Mouse (Mus musculus): ENCODE results near the gene Ano4.

DNA sequence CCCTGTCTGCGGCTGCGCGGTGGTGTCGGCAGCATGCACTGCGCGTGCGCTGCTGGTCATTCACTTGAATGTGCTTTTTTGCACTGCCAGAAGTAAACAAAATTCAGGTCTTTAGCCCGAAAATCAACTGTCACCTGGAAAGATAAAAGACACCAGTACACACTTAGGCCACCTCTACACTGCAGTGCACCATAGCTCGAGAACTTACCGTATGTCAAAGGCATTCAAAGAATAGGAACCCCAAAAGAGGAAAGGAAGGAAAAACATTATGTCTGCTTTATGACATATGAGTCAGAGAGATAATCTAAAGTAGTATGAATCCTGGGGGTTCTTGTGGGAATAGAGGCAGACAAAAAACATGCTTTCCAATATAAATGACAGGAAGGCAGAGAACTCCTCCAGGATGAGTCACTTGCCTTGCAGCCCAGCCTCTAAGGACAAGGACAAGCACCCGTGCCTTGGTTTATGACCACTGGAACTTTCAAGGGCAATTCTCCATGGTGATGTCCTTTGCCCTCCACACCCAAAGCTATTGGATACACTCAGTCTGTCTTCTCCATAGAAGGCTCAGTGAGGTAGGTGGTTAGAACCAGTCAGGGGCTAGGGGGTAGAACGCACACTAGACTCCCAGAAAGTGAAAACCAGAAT is 394.8 kb downstream of the Ano4 start:
- TF ChIP-seq CTCF (conservative IDR thresholded peaks at IDR 0.05; ENCODE audit: low read length), result no peak
- no peak for TF ChIP-seq POU5F1 (IDR thresholded peaks at IDR 0.05; ENCODE audit: borderline replicate concordance, low read length)
- TF ChIP-seq NANOG (IDR thresholded peaks at IDR 0.05; ENCODE audit: borderline replicate concordance, low read length), result no peak
